Mouse (Mus musculus): Measurements from ENCODE around the gene Synpr. TPM values are rescaled to one million over a fixed set of nuclear protein-coding genes. Genes with fewer than 3 reads are reported as not detected.

Gene Synpr
- total RNA-seq (2023), result not detected

DNA sequence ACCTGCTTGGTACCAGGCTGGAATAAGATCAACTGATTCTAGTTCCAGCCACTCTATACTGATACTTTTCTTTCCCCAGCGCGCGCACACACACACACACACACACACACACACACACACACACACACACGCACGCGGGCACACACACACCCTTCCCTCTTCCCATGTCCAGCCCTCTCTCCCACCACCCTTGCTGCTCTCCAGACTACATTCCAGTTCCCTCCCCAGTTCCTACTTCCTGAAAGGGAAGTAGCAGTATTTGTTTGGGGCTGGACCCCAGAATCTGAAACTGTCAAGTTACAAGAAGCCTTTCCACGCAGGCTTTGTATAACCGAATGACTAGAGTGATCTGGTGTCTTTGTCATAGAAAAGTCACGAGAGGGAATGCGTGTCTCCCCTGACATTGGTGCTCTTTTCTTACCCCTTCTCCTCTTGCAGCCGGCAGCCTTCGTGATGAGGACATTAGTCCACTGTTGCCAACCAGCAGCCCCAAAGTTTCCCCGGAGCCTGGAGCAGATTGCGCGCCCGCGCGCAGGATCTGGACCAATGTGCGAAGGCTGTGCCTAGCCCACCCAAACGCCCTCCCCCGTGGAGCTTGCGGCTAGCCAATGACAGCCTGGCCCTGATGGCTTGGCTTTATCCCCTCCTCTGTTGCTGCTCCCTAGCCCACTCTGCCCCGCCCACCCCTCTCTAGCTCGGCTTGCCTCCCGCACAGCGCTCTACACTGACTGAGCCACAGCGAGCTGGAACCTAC lies at the start of gene Synpr:
Synpr (plus strand) TSS at position 690 of the 754 bp plus-strand sequence.

All from CD4-positive naive resting alpha-beta T cell, adult 76 days (primary cell).